10 mouse cellular contexts compared by ENCODE assay signal in the genomic region with DNA sequence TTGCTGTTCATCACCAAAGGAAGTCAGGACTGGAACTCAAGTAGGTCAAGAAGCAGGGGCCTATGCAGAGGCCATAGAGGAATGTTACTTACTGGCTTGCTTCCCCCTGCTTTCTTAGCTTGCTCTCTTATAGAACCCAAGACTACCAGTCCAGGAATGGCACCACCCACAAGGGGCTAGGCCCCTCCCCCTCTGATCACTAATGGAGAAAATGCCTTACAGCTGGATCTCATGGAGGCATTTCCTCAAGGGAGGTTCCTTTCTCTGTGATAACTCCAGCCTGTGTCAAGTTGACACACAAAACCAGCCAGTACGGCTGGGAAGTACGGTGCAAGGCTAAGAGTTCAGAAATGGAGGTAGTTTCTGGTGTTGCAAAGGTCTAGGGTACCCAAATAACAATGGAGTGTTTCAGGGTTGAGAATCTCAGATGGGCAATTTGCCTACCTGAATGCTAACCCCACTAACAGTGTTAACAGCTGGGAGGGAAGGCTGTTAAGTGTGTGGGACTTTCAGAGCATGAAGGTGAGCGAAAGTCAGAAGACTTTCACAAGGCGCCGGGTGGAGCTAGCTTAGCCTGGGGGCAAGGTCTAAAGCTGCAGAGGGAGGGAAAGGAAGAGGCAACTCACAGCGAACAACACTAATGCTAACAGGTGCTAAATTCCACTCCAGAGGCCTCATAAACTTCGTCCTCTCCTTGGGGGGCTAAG. TPM values are rescaled to one million over a fixed set of nuclear protein-coding genes. Genes with fewer than 3 reads are reported as not detected.
A peak's percentile ranks its signal among the peaks of the same experiment; 100 is the strongest.
DNase-seq lines count a peak whose midpoint lies in the region; TF ChIP-seq lines count a peak whose summit lies in the region.
"Had no signal": no experiment of that assay in that cellular context is flagged by ENCODE, and none has a peak within 500 bp of the region (broad histone marks: within the 10 kb centered on the region; RNA-seq: fewer than 3 reads in every experiment).

No protein-coding gene starts in this region.

- intact Hi-C loops in heart, postnatal 25 days (cut with DNase I) = loop anchor here (5.0 kb wide), 3 partner anchors 46 to 191 kb away; no protein-coding TSS in a partner anchor

- H3K4me3 ChIP-seq in E14TG2a.4 (replicated peaks; ENCODE audit: low read length) = peak overlapping the region; percentile 82

- no peaks in the 10 kb centered on the region for H3K9me3 ChIP-seq in E14TG2a.4 (ENCODE audit: low read length)
- H3K9me3 ChIP-seq: forebrain, embryonic 10.5 days had no signal

- no peak for TF ChIP-seq CTCF in E14TG2a.4 (conservative IDR thresholded peaks at IDR 0.05; ENCODE audit: low read length)

- H3K27me3 ChIP-seq in E14TG2a.4 (ENCODE audit: insufficient read depth, low read length) = no peaks in the 10 kb centered on the region
- H3K27me3 ChIP-seq: CH12.LX had no signal

- DNase-seq in heart, adult 11 months = peak; percentile 93
- DNase-seq in heart, postnatal 25 days (ENCODE audit: low spot score) = no peak
- DNase-seq in cerebellum, adult 9-10 months = peak; percentile 61
- DNase-seq in kidney, postnatal 14 days = peak; percentile 88
- no peak for DNase-seq in urinary bladder, postnatal 4 days (ENCODE audit: low spot score in 2 of 2)
- DNase-seq in layer of hippocampus, postnatal 36 days = no peak
- no peak for DNase-seq in frontal cortex, postnatal 36 days (ENCODE audit: low spot score in 2 of 2)

- peaks cover 2% of the 10 kb centered on the region; the same call in 1 of the 2 replicates for H3K36me3 ChIP-seq in E14TG2a.4 (ENCODE audit: insufficient read depth, low read length)
- H3K36me3 ChIP-seq: forebrain, embryonic 10.5 days had no signal

- H3K4me1 ChIP-seq in E14TG2a.4 (replicated peaks; ENCODE audit: low read depth, low read length) = peaks cover 55% of the 10 kb centered on the region

RNA-seq across cellular contexts. Expression of a gene that starts 8.2 kb away (rescaled TPM):
- 100 to 1,000 TPM; 101 to 130 TPM for total RNA-seq in heart, postnatal 25 days (2021)
- total RNA-seq in layer of hippocampus, postnatal 36 days (2021) = 100 to 1,000 TPM; 160 to 182 TPM
- total RNA-seq: CH12.LX had no signal

Comparison
In these comparisons a context has a peak if more than half of its experiments do, and no peak if none do; other contexts are left out.
1. DNase-seq: peak in heart, adult 11 months (single experiment), cerebellum, adult 9-10 months (single experiment) and kidney, postnatal 14 days (single experiment); none in heart, postnatal 25 days (single experiment), urinary bladder, postnatal 4 days (0 of 2), layer of hippocampus, postnatal 36 days (0 of 2) and frontal cortex, postnatal 36 days (0 of 2).